22 mouse cellular contexts compared by ENCODE assay signal in the genomic region with DNA sequence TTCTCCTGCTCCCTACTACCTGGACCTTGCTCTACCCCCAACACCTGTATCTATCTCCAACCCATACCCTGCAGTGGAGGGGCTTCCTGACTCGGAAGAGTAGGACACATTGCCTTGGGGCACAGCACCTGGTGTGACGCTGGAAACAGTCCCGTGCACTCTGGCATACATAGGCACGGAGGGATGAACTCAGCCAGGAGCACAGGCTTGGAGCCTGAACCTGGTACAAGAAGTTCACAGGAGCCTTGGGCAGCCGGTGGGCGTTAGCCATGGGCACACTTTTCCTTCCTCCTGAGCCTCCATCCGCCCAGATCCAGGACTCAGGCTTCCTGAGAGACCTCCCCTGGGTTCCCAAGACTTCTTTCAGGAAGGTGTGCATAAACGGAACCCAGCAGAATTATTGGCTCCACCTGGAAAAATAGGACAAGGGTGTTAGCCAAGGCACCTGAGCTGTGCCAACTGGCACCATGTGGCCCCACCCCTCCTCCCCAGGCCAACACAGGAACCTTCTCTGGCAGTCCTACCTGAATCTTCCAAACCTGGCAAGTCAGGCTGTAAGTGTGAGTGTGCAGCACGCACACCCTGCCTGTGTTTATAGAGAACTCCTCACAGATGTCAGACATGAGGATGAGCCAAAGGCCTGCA. TPM values are rescaled to one million over a fixed set of nuclear protein-coding genes. Genes with fewer than 3 reads are reported as not detected.
A peak's percentile ranks its signal among the peaks of the same experiment; 100 is the strongest.
DNase-seq lines count a peak whose midpoint lies in the region; ATAC-seq lines count a peak whose summit lies in the region.
"Had no signal": no experiment of that assay in that cellular context is flagged by ENCODE, and none has a peak within 500 bp of the region (broad histone marks: within the 10 kb centered on the region; RNA-seq: fewer than 3 reads in every experiment).

No protein-coding gene starts in this region.

- no peaks in the 10 kb centered on the region for H3K27me3 ChIP-seq in kidney, embryonic 14.5 days (ENCODE audit: control insufficient read depth, insufficient read depth, low read length)
- H3K27me3 ChIP-seq: embryonic facial prominence, embryonic 15.5 days; forebrain, embryonic 12.5 days; heart, embryonic 12.5 days; hindbrain, embryonic 15.5 days; midbrain, embryonic 12.5 days had no signal

- DNase-seq in kidney, adult 11 months, result peak; percentile 49
- DNase-seq in cerebellum, adult 11 months, result peak; percentile 83
- DNase-seq in cerebellum, postnatal 14 days, result peak; percentile 66 to 84
- peak; percentile 27 to 52 for DNase-seq in kidney, postnatal 36 days
- DNase-seq in left cerebral cortex, adult 8-10 months (ENCODE audit: low spot score in 2 of 2), result no peak
- no peak for DNase-seq in retina, embryonic 14.5 days (ENCODE audit: low spot score)
- DNase-seq in heart, postnatal 14 days, result no peak
- DNase-seq: adrenal gland, adult 8-10 months; embryo, embryonic 11 days; gastrocnemius, postnatal 36 days; heart, postnatal 36 days; lung, embryonic 14.5 days; lung, postnatal 4 days; thymus, postnatal 25 days had no signal

- no peaks in the 10 kb centered on the region for H3K9me3 ChIP-seq in kidney, embryonic 14.5 days (ENCODE audit: control insufficient read depth, low read length)
- H3K9me3 ChIP-seq: embryonic facial prominence, embryonic 15.5 days; forebrain, embryonic 12.5 days; heart, embryonic 12.5 days; hindbrain, embryonic 15.5 days; midbrain, embryonic 12.5 days had no signal

- H3K4me2 ChIP-seq in kidney, embryonic 14.5 days (replicated peaks; ENCODE audit: low read depth, low read length), result no peak overlapping the region
- H3K4me2 ChIP-seq: embryonic facial prominence, embryonic 15.5 days; forebrain, embryonic 12.5 days; heart, embryonic 12.5 days; hindbrain, embryonic 15.5 days; liver, embryonic 11.5 days; lung, embryonic 14.5 days; midbrain, embryonic 12.5 days had no signal

- peaks cover 4% of the 10 kb centered on the region; the same call in 1 of the 2 replicates for H3K4me1 ChIP-seq in kidney, embryonic 14.5 days (ENCODE audit: control insufficient read depth, insufficient read depth, low read length)
- H3K4me1 ChIP-seq: hindbrain, embryonic 15.5 days had no signal

- WGBS in kidney, embryonic 14.5 days, result 79% methylated on average over 9 of the region's 9 CpGs

- no peak overlapping the region for H3K4me3 ChIP-seq in kidney, embryonic 14.5 days (ENCODE audit: low read length)
- H3K4me3 ChIP-seq: embryonic facial prominence, embryonic 15.5 days; forebrain, embryonic 12.5 days; heart, embryonic 12.5 days; hindbrain, embryonic 15.5 days; midbrain, embryonic 12.5 days had no signal

- no peak overlapping the region for H3K9ac ChIP-seq in kidney, embryonic 14.5 days (ENCODE audit: low read depth, low read length)
- H3K9ac ChIP-seq: embryonic facial prominence, embryonic 15.5 days; forebrain, embryonic 12.5 days; heart, embryonic 12.5 days; hindbrain, embryonic 15.5 days; lung, embryonic 14.5 days; midbrain, embryonic 12.5 days had no signal

- intact Hi-C loops in heart, postnatal 14 days (cut with DNase I), result no loop called here

- no peak for ATAC-seq in kidney, embryonic 14.5 days (ENCODE audit: low FRiP score, low TSS enrichment)
- ATAC-seq: intestine, embryonic 16.5 days had no signal

- no peaks in the 10 kb centered on the region for H3K36me3 ChIP-seq in kidney, embryonic 14.5 days (ENCODE audit: control insufficient read depth, insufficient read depth, low read length)
- H3K36me3 ChIP-seq: embryonic facial prominence, embryonic 15.5 days; forebrain, embryonic 12.5 days; heart, embryonic 12.5 days; hindbrain, embryonic 15.5 days; midbrain, embryonic 12.5 days had no signal

- no peak overlapping the region for H3K27ac ChIP-seq in kidney, embryonic 14.5 days (ENCODE audit: low read depth, low read length)
- H3K27ac ChIP-seq: embryonic facial prominence, embryonic 15.5 days; forebrain, embryonic 12.5 days; hindbrain, embryonic 15.5 days; midbrain, embryonic 12.5 days had no signal

RNA-seq across cellular contexts. Expression of a gene that starts 26.5 kb away (rescaled TPM):
- polyA plus RNA-seq in kidney, embryonic 14.5 days (2014; fragmentation: Nextera tagmentation; extraction: Ambion mirVana), result 44.8 and 58.1 TPM in 2 replicates
- total RNA-seq in left cerebral cortex, adult 8-10 months (2022), result 10 to 100 TPM; 64.4 to 81.1 (median 79.0) TPM
- total RNA-seq in heart, postnatal 14 days (2021), result 10 to 100 TPM; 26.4 to 27.1 TPM

Comparison
In these comparisons a context has a peak if more than half of its experiments do, and no peak if none do; other contexts are left out.
1. DNase-seq: peak in kidney, adult 11 months (single experiment), cerebellum, adult 11 months (single experiment), cerebellum, postnatal 14 days (2 of 2) and kidney, postnatal 36 days (2 of 2); none in left cerebral cortex, adult 8-10 months (0 of 2), retina, embryonic 14.5 days (single experiment) and heart, postnatal 14 days (0 of 2).